Comparison of ENCODE assay signal across 8 mouse cellular contexts in genomic region chr17:24429201-24429983, GRCm38 (mm10). TPM values are rescaled to one million over a fixed set of nuclear protein-coding genes. Genes with fewer than 3 reads are reported as not detected.
A peak's percentile ranks its signal among the peaks of the same experiment; 100 is the strongest.
DNase-seq lines count a peak whose midpoint lies in the region.

No protein-coding gene starts in this region.

- DNase-seq in adrenal gland, postnatal 10 days, result peak; percentile 64
- DNase-seq in adrenal gland, adult 8-10 months, result no peak
- DNase-seq in kidney, adult 9 months, result peak; percentile 82
- DNase-seq in kidney, postnatal 10 days, result no peak
- DNase-seq in heart, adult 9 months (ENCODE audit: low spot score in 2 of 2), result peak; percentile 70 to 76
- peak; percentile 60 to 81 for DNase-seq in kidney, postnatal 36 days
- no peak for DNase-seq in frontal cortex, adult 2 months (ENCODE audit: extremely low spot score in 1 of 2, low spot score in 1 of 2)
- no peak for DNase-seq in right cerebral cortex, postnatal 4 days

RNA-seq across cellular contexts. Expression of gene Eci1, which starts 3.0 kb away (rescaled TPM):
- total RNA-seq in adrenal gland, postnatal 10 days (2021), result 100 to 1,000 TPM; 654 to 683 TPM
- 100 to 1,000 TPM; 142 to 242 (median 189) TPM for total RNA-seq in adrenal gland, adult 8-10 months (2022)
- polyA plus RNA-seq in frontal cortex, adult 2 months (2012; rRNA removed), result 50.0 and 55.9 TPM in 2 replicates

RNA-seq across cellular contexts. Expression of gene Dnase1l2, which starts 13.5 kb away (rescaled TPM):
- 1 to 10 TPM in 1 of 2 experiments, under 1 TPM in 1; 0.96 to 3.0 TPM for total RNA-seq in adrenal gland, postnatal 10 days (2021)
- 1 to 10 TPM; 2.3 to 7.2 (median 3.5) TPM for total RNA-seq in adrenal gland, adult 8-10 months (2022)
- polyA plus RNA-seq in frontal cortex, adult 2 months (2012; rRNA removed), result 18.3 and 22.9 TPM in 2 replicates

RNA-seq across cellular contexts. Expression of gene Rnps1, which starts 15.0 kb away (rescaled TPM):
- 100 to 1,000 TPM in 1 of 2 experiments, 10 to 100 TPM in 1; 79.5 to 103 TPM for total RNA-seq in adrenal gland, postnatal 10 days (2021)
- total RNA-seq in adrenal gland, adult 8-10 months (2022), result 10 to 100 TPM; 62.8 to 84.3 (median 75.4) TPM
- polyA plus RNA-seq in frontal cortex, adult 2 months (2012; rRNA removed), result 269 and 276 TPM in 2 replicates

RNA-seq across cellular contexts. Expression of gene E4f1, which starts 40.7 kb away (rescaled TPM):
- 10 to 100 TPM; 19.0 to 25.2 TPM for total RNA-seq in adrenal gland, postnatal 10 days (2021)
- 10 to 100 TPM; 20.9 to 37.4 (median 26.4) TPM for total RNA-seq in adrenal gland, adult 8-10 months (2022)
- 86.1 and 86.4 TPM in 2 replicates for polyA plus RNA-seq in frontal cortex, adult 2 months (2012; rRNA removed)

RNA-seq across cellular contexts. Expression of gene Pgp, which starts 40.8 kb away (rescaled TPM):
- 10 to 100 TPM; 44.0 to 49.2 TPM for total RNA-seq in adrenal gland, postnatal 10 days (2021)
- total RNA-seq in adrenal gland, adult 8-10 months (2022), result 100 to 1,000 TPM; 105 to 116 (median 107) TPM
- polyA plus RNA-seq in frontal cortex, adult 2 months (2012; rRNA removed), result 85.4 and 95.8 TPM in 2 replicates

Comparison
In these comparisons a context has a peak if more than half of its experiments do, and no peak if none do; other contexts are left out.
1. DNase-seq: peak in adrenal gland, postnatal 10 days (single experiment), kidney, adult 9 months (single experiment), heart, adult 9 months (2 of 2) and kidney, postnatal 36 days (2 of 2); none in adrenal gland, adult 8-10 months (single experiment), kidney, postnatal 10 days (single experiment), frontal cortex, adult 2 months (0 of 2) and right cerebral cortex, postnatal 4 days (single experiment).